Mouse (Mus musculus): ENCODE results near the gene Grn. TPM values are rescaled to one million over a fixed set of nuclear protein-coding genes. Genes with fewer than 3 reads are reported as not detected.

The Grn gene
- polyA plus RNA-seq, 1 experiment = 79.1 TPM

DNA sequence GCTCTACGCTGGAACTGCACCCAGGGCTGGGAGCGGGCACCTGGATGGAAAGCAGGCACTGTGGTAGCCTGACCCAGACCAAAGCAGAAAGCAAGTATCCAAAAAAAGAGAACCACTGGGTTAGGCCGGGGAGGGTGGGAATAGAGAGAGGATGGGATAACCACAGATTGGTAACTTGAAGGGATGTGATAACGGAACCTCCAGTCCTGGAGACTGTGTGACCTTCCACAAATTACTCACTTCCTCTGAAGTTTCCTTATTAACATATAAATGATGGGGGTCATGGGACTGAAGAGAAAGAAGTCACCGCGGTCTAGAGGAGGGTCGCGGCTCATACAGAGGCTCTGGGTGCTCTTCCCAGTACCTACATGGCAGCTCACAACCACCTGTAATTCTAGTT, 10.1 kb downstream of the Grn start:
- Histone ChIP-seq H3K4me3 (ENCODE audit: insufficient read depth, poor library complexity, severe bottlenecking) (no peak overlapping the region), H3K36me3 (ENCODE audit: control insufficient read depth, insufficient read depth) (peaks cover 9% of the 10 kb centered on the region), H3K79me3 (ENCODE audit: low read depth) (no peaks in the 10 kb centered on the region), H3K27me3 (ENCODE audit: control insufficient read depth, insufficient read depth, insufficient read length) (no peaks in the 10 kb centered on the region), H3ac (ENCODE audit: control insufficient read depth, insufficient read length, low read depth) (no peak overlapping the region), H3K79me2 (ENCODE audit: control insufficient read depth, insufficient read depth) (no peaks in the 10 kb centered on the region)
- TF ChIP-seq MYOD1 (IDR thresholded peaks at IDR 0.05; ENCODE audit: control insufficient read depth, insufficient read length, low read depth) (no peak), FOSL1 (IDR thresholded peaks at IDR 0.05; ENCODE audit: insufficient read depth, low read length, poor library complexity, severe bottlenecking) (no peak), USF1 (IDR thresholded peaks at IDR 0.05; ENCODE audit: low read depth) (no peak), CEBPB (IDR thresholded peaks at IDR 0.05; ENCODE audit: low read depth) (no peak), MAX (IDR thresholded peaks at IDR 0.05) (no peak), CTCF (IDR thresholded peaks at IDR 0.05; ENCODE audit: control insufficient read depth, insufficient read depth, insufficient read length) (no peak), MYOG (IDR thresholded peaks at IDR 0.05; ENCODE audit: control insufficient read depth, extremely low read depth, insufficient read length) (no peak)

DNA sequence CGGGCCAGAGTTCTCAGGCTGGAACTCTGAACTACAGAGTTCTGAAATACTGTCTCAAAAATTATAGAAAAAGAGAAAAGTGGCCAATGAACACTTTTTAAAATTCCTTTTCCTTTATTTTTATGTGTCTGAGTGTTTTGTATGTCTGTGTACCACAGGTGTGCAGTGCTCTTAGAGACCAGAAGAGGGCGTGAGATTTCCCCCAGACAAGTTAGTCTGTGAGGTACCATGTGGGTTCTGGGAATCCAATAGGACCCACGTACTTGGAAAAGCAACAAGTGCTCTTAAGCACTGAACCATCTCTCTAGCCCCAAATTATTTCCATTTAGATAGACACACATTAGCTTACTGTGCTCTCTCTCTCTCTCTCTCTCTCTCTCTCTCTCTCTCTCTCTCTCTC, 11.3 kb downstream of the Grn start:
- H3K79me2 ChIP-seq (ENCODE audit: control insufficient read depth, insufficient read depth) = no peaks in the 10 kb centered on the region
- TF ChIP-seq MYOD1 (IDR thresholded peaks at IDR 0.05; ENCODE audit: control insufficient read depth, insufficient read length, low read depth) = no peak
- TF ChIP-seq MAX (IDR thresholded peaks at IDR 0.05) = no peak
- TF ChIP-seq MYOG (IDR thresholded peaks at IDR 0.05; ENCODE audit: control insufficient read depth, extremely low read depth, insufficient read length) = no peak
- no peak for TF ChIP-seq CEBPB (IDR thresholded peaks at IDR 0.05; ENCODE audit: low read depth)
- no peak for TF ChIP-seq USF1 (IDR thresholded peaks at IDR 0.05; ENCODE audit: low read depth)
- H3ac ChIP-seq (ENCODE audit: control insufficient read depth, insufficient read length, low read depth) = no peak overlapping the region
- H3K27me3 ChIP-seq (ENCODE audit: control insufficient read depth, insufficient read depth, insufficient read length) = no peaks in the 10 kb centered on the region
- H3K4me3 ChIP-seq (ENCODE audit: insufficient read depth, poor library complexity, severe bottlenecking) = no peak overlapping the region
- H3K79me3 ChIP-seq (ENCODE audit: low read depth) = no peaks in the 10 kb centered on the region
- peaks cover under 1% of the 10 kb centered on the region for H3K36me3 ChIP-seq (ENCODE audit: control insufficient read depth, insufficient read depth)

DNA sequence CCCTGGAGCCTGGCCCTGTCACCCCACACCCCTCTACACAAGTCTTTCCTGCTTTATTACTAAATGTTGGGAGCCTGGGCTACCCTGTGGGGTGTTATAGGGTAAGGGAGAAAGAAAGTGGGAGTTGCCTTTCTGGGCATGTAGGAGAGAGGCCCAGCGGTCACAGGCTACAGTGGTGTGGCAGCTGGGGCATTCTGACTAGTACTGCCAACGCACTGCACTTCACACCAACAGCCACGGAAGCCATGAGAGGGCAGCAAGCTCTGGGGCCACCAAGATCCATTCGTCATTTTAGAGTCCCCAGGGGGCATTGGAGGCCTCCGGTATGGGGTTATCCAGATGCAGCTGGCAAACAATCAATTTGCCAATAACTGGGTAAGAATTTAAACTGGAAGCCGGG, 12.0 kb downstream of the Grn start:
- Histone ChIP-seq H3K36me3 (ENCODE audit: control insufficient read depth, insufficient read depth) (no peaks in the 10 kb centered on the region), H3ac (ENCODE audit: control insufficient read depth, insufficient read length, low read depth) (no peak overlapping the region), H3K79me3 (ENCODE audit: low read depth) (no peaks in the 10 kb centered on the region), H3K79me2 (ENCODE audit: control insufficient read depth, insufficient read depth) (no peaks in the 10 kb centered on the region), H3K4me3 (ENCODE audit: insufficient read depth, poor library complexity, severe bottlenecking) (no peak overlapping the region), H3K27me3 (ENCODE audit: control insufficient read depth, insufficient read depth, insufficient read length) (no peaks in the 10 kb centered on the region)
- TF ChIP-seq MYOG (IDR thresholded peaks at IDR 0.05; ENCODE audit: control insufficient read depth, extremely low read depth, insufficient read length) (no peak), FOSL1 (IDR thresholded peaks at IDR 0.05; ENCODE audit: insufficient read depth, low read length, poor library complexity, severe bottlenecking) (no peak), CTCF (IDR thresholded peaks at IDR 0.05; ENCODE audit: control insufficient read depth, insufficient read depth, insufficient read length) (no peak), CEBPB (IDR thresholded peaks at IDR 0.05; ENCODE audit: low read depth) (no peak), USF1 (IDR thresholded peaks at IDR 0.05; ENCODE audit: low read depth) (no peak), MYOD1 (IDR thresholded peaks at IDR 0.05; ENCODE audit: control insufficient read depth, insufficient read length, low read depth) (no peak), MAX (IDR thresholded peaks at IDR 0.05) (no peak)

DNA sequence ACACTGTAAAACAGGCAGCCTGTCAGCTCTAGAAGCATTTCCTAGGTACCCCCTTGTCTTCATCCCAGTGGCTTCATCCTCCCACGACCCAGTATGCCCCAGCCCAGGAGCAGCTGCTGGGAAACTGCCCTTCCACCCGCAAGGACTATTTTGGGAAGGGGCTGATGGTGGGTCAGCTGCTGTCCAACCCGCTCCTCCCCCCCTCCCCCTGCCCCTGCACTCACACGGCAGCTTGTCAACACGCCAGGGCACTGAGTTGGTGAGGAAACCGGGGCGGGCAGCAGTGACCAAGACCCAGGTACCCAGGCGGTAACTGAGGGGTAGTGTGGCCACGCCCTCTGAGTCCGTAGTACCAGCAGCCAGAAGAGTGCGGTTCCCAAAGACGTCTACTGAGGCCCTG, 13.6 kb downstream of the Grn start:
- H3K36me3 ChIP-seq (ENCODE audit: control insufficient read depth, insufficient read depth) = no peaks in the 10 kb centered on the region
- no peaks in the 10 kb centered on the region for H3K79me3 ChIP-seq (ENCODE audit: low read depth)
- no peaks in the 10 kb centered on the region for H3K79me2 ChIP-seq (ENCODE audit: control insufficient read depth, insufficient read depth)
- peaks cover 10% of the 10 kb centered on the region for H3K27me3 ChIP-seq (ENCODE audit: control insufficient read depth, insufficient read depth, insufficient read length)
- H3K4me3 ChIP-seq (ENCODE audit: insufficient read depth, poor library complexity, severe bottlenecking) = no peak overlapping the region
- no peak for TF ChIP-seq MYOG (IDR thresholded peaks at IDR 0.05; ENCODE audit: control insufficient read depth, extremely low read depth, insufficient read length)
- TF ChIP-seq CTCF (IDR thresholded peaks at IDR 0.05; ENCODE audit: control insufficient read depth, insufficient read depth, insufficient read length) = no peak
- no peak for TF ChIP-seq MAX (IDR thresholded peaks at IDR 0.05)
- TF ChIP-seq FOSL1 (IDR thresholded peaks at IDR 0.05; ENCODE audit: insufficient read depth, low read length, poor library complexity, severe bottlenecking) = no peak
- TF ChIP-seq CEBPB (IDR thresholded peaks at IDR 0.05; ENCODE audit: low read depth) = no peak
- no peak for TF ChIP-seq MYOD1 (IDR thresholded peaks at IDR 0.05; ENCODE audit: control insufficient read depth, insufficient read length, low read depth)
- TF ChIP-seq USF1 (IDR thresholded peaks at IDR 0.05; ENCODE audit: low read depth) = no peak
- no peak overlapping the region for H3ac ChIP-seq (ENCODE audit: control insufficient read depth, insufficient read length, low read depth)

DNA sequence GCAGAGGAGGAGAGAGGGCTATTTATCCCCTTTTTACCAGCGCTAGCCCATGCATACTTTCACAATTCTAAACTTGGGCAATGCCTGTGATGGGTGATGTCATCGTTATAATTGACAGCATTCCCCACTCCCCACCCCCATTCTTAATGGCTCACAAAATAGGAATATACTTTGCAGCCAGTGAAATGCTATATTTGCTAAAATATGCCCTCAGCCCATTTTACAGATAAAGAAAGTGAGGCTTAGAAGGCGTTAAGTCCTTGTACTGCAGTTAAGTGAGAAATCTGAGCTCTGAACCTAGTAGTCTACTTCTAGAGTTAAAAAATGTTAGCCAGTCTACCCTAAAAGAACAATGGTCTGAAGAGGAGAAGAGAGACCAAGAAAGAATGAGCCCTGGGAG, 14.2 kb downstream of the Grn start:
- TF ChIP-seq FOSL1 (IDR thresholded peaks at IDR 0.05; ENCODE audit: insufficient read depth, low read length, poor library complexity, severe bottlenecking) (no peak), MYOD1 (IDR thresholded peaks at IDR 0.05; ENCODE audit: control insufficient read depth, insufficient read length, low read depth) (no peak), MYOG (IDR thresholded peaks at IDR 0.05; ENCODE audit: control insufficient read depth, extremely low read depth, insufficient read length) (no peak), USF1 (IDR thresholded peaks at IDR 0.05; ENCODE audit: low read depth) (no peak), CTCF (IDR thresholded peaks at IDR 0.05; ENCODE audit: control insufficient read depth, insufficient read depth, insufficient read length) (no peak), CEBPB (IDR thresholded peaks at IDR 0.05; ENCODE audit: low read depth) (no peak), MAX (IDR thresholded peaks at IDR 0.05) (no peak)
- Histone ChIP-seq H3K4me3 (ENCODE audit: insufficient read depth, poor library complexity, severe bottlenecking) (no peak overlapping the region), H3K27me3 (ENCODE audit: control insufficient read depth, insufficient read depth, insufficient read length) (peaks cover 14% of the 10 kb centered on the region), H3K36me3 (ENCODE audit: control insufficient read depth, insufficient read depth) (no peaks in the 10 kb centered on the region), H3K79me2 (ENCODE audit: control insufficient read depth, insufficient read depth) (no peaks in the 10 kb centered on the region), H3ac (ENCODE audit: control insufficient read depth, insufficient read length, low read depth) (no peak overlapping the region), H3K79me3 (ENCODE audit: low read depth) (no peaks in the 10 kb centered on the region)

DNA sequence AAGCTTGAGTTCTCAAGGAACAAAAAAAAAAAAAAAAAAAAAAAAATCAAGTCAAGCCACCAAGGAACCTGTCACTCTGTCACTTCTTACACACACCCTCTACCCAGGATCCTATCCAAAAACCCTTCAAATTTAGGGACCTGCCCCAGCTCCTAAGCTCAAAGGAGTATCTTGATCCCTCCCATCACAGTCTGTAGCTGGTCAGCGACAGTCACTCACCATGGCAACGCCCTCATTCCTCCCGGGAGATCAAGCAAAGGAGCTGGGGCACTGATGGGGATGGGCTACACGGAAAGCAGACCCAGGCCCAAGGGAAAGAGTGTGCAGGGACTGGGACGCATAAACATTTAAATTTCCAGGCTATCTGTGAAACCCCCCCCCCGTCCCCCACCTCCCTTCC, 14.7 kb downstream of the Grn start:
- no peak for TF ChIP-seq CTCF (IDR thresholded peaks at IDR 0.05; ENCODE audit: control insufficient read depth, insufficient read depth, insufficient read length)
- H3K36me3 ChIP-seq (ENCODE audit: control insufficient read depth, insufficient read depth) = no peaks in the 10 kb centered on the region
- no peaks in the 10 kb centered on the region for H3K79me2 ChIP-seq (ENCODE audit: control insufficient read depth, insufficient read depth)
- no peak overlapping the region for H3ac ChIP-seq (ENCODE audit: control insufficient read depth, insufficient read length, low read depth)
- no peak overlapping the region for H3K4me3 ChIP-seq (ENCODE audit: insufficient read depth, poor library complexity, severe bottlenecking)
- H3K79me3 ChIP-seq (ENCODE audit: low read depth) = no peaks in the 10 kb centered on the region
- H3K27me3 ChIP-seq (ENCODE audit: control insufficient read depth, insufficient read depth, insufficient read length) = peaks cover 18% of the 10 kb centered on the region

Measured in C2C12 (cell line).